Mouse (Mus musculus) embryonic facial prominence, embryonic 15.5 days (tissue): ENCODE data around the gene Apopt1. TPM values are rescaled to one million over a fixed set of nuclear protein-coding genes. Genes with fewer than 3 reads are reported as not detected.

ENCODE experiments used
- ATAC-seq: fragments of 200-750 bp; cut with Nextera tagmentation; 2 replicates; pipeline ENCODE4 v1.8.0; 2017; ENCODE audit warnings: low read depth, moderate TSS enrichment; ENCODE audit not compliant: insufficient number of reproducible peaks, low FRiP score, low TSS enrichment
- H3K27ac ChIP-seq: fragments of 300-500 bp; sonication (generic); replicated peaks from 2 replicates; pipeline ENCODE4 v1.5.1; 2015; ENCODE audit warnings: mild to moderate bottlenecking, inconsistent platforms
- H3K27me3 ChIP-seq: fragments of 300-500 bp; sonication (generic); 2 replicates; pipeline ENCODE4 v1.6.1; 2015; ENCODE audit warnings: inconsistent platforms
- H3K36me3 ChIP-seq: fragments of 300-500 bp; sonication (generic); 2 replicates; pipeline ENCODE4 v1.6.1; 2015; ENCODE audit warnings: mild to moderate bottlenecking, inconsistent platforms
- H3K4me1 ChIP-seq: fragments of 300-500 bp; sonication (generic); 2 replicates; pipeline ENCODE4 v1.6.1; 2015; ENCODE audit warnings: inconsistent platforms
- H3K4me2 ChIP-seq: fragments of 300-500 bp; sonication (generic); replicated peaks from 2 replicates; pipeline ENCODE4 v1.6.1; 2015; ENCODE audit warnings: mild to moderate bottlenecking, inconsistent platforms
- H3K4me3 ChIP-seq: fragments of 300-500 bp; sonication (generic); replicated peaks from 2 replicates; pipeline ENCODE4 v1.5.1; 2015; ENCODE audit warnings: mild to moderate bottlenecking, inconsistent platforms
- H3K9ac ChIP-seq: fragments of 300-500 bp; sonication (generic); 2 replicates; pipeline ENCODE4 v1.6.1; 2015; ENCODE audit warnings: inconsistent platforms
- H3K9me3 ChIP-seq: fragments of 300-500 bp; sonication (generic); replicated peaks from 2 replicates; pipeline ENCODE4 v1.6.1; 2016; ENCODE audit warnings: inconsistent platforms
- WGBS: fragments of 180-500 bp; shearing (Covaris S2); methylation state at CpG from one replicate; pipeline ENCODE4 v1.1.7; 2015; 5-methylcytosine and 5-hydroxymethylcytosine counted together
- polyA plus RNA-seq: library from polyadenylated mRNA; unstranded; fragments of >200 nt; fragmentation: Nextera tagmentation; extraction: Ambion mirVana; gene quantifications from 2 replicates; pipeline ENCODE4 v1.2.1, GENCODE M21; 2015

Apopt1 gene
- polyA plus RNA-seq, 1 experiment from 2014 or later = 55.7 TPM

GRCm38 (mm10) chr12:111671431-111671902 lies 41.6 kb upstream of the Apopt1 start:
- no peak for ATAC-seq
- Histone ChIP-seq H3K4me1 (peaks cover 49% of the 10 kb centered on the region), H3K27me3 (peaks cover 49% of the 10 kb centered on the region), H3K36me3 (no peaks in the 10 kb centered on the region), H3K4me2 (peak overlapping the region; percentile 100), H3K9ac (peak overlapping the region; percentile 47), H3K27ac (no peak overlapping the region), H3K4me3 (peak overlapping the region; percentile 61), H3K9me3 (no peaks in the 10 kb centered on the region)
- WGBS = under 1% methylated on average over 34 of the region's 34 CpGs

DNA sequence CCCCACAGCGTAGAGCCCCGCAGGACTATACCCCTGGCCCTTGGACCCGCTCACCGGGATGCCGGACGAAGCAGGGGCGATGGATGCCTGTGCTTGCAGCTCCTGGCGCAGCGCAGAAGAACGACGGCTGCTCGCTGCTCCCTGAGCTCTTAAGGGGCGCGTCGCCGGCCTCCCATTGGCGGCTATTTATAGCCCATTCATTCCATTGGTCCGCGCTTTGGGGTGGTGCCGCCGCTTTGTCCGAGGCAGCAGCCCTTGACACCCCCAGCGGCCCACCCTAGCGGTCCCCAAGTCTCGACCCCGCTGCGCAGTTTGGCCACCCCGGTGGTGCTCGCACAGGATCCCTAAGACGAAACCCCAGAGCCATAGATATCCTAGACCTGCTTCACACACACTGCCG lies 40.9 kb upstream of the Apopt1 start, which contains the start of gene Ckb:
Gene Ckb, minus strand, starts transcription at position 163 of the 400 bp plus-strand sequence.
- no peak within 1 kb of the TSS for H3K27ac ChIP-seq
- H3K9ac ChIP-seq = peak within 1 kb of the TSS; percentile 47
- ATAC-seq = peak; percentile 44; the same call in 1 of the 2 replicates
- peak within 1 kb of the TSS; percentile 100 for H3K4me2 ChIP-seq
- peak within 1 kb of the TSS; percentile 61 for H3K4me3 ChIP-seq
- no peaks in the 10 kb centered on the region for H3K9me3 ChIP-seq
- 0% methylated on average over 31 of the region's 31 CpGs for WGBS
- peaks cover 49% of the 10 kb centered on the region for H3K27me3 ChIP-seq
- no peaks in the 10 kb centered on the region for H3K36me3 ChIP-seq
- peaks cover 52% of the 10 kb centered on the region for H3K4me1 ChIP-seq

DNA sequence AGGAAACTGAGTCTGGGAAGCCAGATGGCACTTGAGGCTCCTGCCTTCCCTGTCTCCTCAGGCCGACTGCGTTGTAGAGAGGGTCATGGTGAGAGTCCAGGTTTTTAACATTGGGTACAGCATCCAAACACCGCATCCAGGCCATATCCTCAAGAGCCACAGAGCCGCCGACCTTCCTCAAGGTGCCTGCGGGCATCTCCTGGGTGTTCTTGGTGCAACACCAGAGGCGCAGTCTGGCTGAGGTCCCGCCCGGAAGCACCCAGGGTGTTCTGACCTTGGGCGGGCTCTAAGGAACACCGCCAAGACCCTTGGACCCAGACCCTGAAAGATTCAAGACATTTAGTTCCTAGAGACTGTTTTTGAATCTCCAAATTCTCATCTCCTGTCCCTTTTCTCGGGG lies 40.5 kb upstream of the Apopt1 start:
- Histone ChIP-seq H3K4me3 (peak overlapping the region; percentile 61), H3K9ac (no peak overlapping the region), H3K27me3 (peaks cover 49% of the 10 kb centered on the region), H3K36me3 (no peaks in the 10 kb centered on the region), H3K4me2 (peak overlapping the region; percentile 100), H3K4me1 (peaks cover 56% of the 10 kb centered on the region), H3K27ac (no peak overlapping the region), H3K9me3 (no peaks in the 10 kb centered on the region)
- ATAC-seq = no peak
- 10% methylated on average over 12 of the region's 12 CpGs for WGBS

DNA sequence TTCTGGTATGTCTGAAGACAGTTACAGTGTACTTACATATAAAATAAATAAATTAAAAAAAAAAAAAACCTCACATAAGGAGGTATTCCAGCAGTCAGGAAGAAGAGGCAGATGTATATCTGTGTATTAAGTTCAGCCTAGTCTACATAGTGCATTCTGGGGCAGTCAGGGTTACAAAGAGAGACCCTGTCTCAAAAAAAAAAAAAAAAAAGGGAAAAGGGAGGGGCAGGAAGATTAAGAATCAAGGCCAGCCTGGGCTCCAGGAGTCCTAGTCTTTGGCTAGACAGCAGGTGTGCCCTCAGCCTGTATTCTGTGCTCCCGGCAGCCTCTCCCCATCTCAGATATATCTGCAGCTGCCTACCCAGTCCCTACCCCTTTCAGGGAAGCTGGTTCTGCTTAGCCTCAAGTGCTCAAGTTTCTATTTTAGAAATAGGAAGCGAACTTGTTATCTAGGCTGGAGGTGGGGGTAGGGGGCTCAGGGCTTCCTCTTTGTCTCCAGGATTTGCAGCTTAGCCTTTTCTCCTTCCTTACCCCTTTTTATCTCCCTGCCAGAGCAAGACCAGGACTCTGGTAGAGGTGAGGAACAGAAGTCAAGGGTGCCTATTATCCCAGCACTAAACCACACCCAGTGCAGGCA lies 38.1 kb upstream of the Apopt1 start:
- Histone ChIP-seq H3K9me3 (no peaks in the 10 kb centered on the region), H3K27ac (no peak overlapping the region), H3K4me2 (no peak overlapping the region), H3K4me3 (no peak overlapping the region), H3K9ac (no peak overlapping the region), H3K4me1 (peaks cover 47% of the 10 kb centered on the region), H3K27me3 (peaks cover 47% of the 10 kb centered on the region), H3K36me3 (0 out of 2 replicates have a peak, but pooled peaks cover 3% of the 10 kb centered on the region)
- ATAC-seq = no peak
- WGBS = 34% methylated on average over 2 of the region's 2 CpGs

DNA sequence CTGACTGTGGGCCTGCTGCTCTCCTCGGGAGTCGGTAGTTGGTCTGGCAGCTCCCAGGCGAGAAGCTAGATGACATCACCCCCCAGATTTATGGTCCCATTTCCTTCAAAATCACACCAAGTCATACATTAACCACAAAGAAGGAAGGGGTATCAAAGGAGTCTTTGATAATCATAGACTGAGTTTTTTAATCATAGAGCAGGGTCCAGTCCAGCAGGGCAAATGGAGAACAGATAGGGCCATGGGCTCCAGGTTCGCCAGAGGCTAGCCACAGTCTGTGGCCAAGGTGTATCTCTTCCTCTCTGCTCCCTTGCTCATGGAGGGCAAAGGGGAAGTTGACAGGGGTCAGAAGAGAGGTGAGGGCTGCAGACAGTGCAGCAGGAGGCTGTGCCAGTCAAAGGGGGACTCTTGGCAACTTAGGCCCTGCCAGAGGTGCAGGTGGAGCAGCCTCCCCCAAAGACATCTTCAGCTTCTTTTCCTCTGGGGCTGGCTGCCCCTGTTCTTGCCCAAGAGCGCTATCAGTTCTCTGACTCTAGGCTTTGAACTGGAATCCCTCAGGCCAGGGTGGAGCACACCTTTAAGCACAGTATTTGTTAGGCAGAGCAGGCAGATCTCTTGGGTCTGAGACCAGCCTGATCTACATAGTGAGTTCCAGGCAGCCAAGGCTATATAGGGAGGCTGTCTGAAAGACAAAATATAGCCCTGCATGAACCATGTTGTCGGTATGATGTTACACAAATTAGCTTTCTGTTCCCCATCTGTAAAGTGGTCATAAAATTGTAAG lies 37.1 kb upstream of the Apopt1 start:
- Histone ChIP-seq H3K36me3 (peaks cover 9% of the 10 kb centered on the region; the same call in 1 of the 2 replicates), H3K4me2 (no peak overlapping the region), H3K27ac (no peak overlapping the region), H3K4me3 (no peak overlapping the region), H3K9me3 (no peaks in the 10 kb centered on the region), H3K4me1 (peaks cover 36% of the 10 kb centered on the region), H3K27me3 (peaks cover 37% of the 10 kb centered on the region), H3K9ac (no peak overlapping the region)
- 83% methylated on average over 6 of the region's 6 CpGs for WGBS
- no peak for ATAC-seq

- 0 out of 2 replicates have a peak, but pooled peaks have one; percentile 2 for ATAC-seq
- WGBS = 8% methylated on average over 5 of the region's 5 CpGs
These were observed 35.6 kb upstream of the Apopt1 start for GRCm38 (mm10) chr12:111677421-111677820.

DNA sequence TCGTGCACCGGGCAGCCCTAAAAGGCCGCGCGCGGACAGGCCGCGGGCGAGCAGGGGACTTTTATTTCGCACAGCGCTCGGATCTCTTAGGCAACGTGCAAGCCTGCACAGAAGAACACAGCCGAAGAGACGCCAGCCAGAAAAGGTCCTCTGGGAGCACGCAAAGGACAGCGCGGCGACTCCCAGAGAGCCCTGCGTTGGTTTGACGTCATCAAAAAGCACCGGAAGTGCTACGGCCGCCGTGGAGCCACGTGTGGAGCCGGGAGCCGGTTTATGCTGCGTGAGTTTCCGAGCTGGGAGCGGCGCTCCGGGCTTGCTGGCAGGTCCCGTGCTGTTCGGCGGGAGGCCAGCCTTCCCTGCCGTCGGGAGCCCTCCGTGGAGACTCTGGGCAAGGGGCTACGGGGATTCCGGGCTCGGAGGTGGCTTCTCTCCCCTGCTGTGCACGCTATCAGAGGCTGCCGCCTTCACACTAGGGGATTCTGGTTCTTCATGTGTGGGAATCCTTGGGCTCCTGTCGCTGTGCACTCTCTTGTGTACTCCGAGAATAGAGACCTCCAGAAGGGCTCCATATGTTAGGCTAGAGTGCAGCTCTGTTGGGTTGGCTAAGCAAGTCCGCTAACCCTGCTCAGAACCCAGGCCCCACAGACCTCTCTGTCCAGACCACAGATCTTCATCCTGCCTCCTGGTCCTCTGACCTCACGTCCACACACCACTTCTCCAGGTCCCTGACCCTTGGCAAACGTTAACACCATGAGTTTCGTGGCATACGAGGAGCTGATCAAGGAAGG lies 35.0 kb upstream of the Apopt1 start, which contains the start of gene Trmt61a:
Gene Trmt61a, plus strand, starts transcription at position 224 of the 788 bp plus-strand sequence.
- under 1% methylated on average over 51 of the region's 51 CpGs for WGBS
- Histone ChIP-seq H3K27me3 (peaks cover 16% of the 10 kb centered on the region), H3K9ac (peak within 1 kb of the TSS; percentile 48), H3K4me3 (peak within 1 kb of the TSS; percentile 62), H3K4me2 (peak within 1 kb of the TSS; percentile 84), H3K36me3 (peaks cover 23% of the 10 kb centered on the region), H3K27ac (peak within 1 kb of the TSS; percentile 94), H3K9me3 (no peaks in the 10 kb centered on the region), H3K4me1 (peaks cover 26% of the 10 kb centered on the region)
- ATAC-seq = peak; percentile 87

More at GRCm38 (mm10) chr12:111677421-111677820, 35.6 kb upstream of the Apopt1 start:
- Histone ChIP-seq H3K4me2 (peak overlapping the region; percentile 84), H3K9me3 (no peaks in the 10 kb centered on the region), H3K4me1 (peaks cover 26% of the 10 kb centered on the region), H3K27ac (peak overlapping the region; percentile 94), H3K36me3 (peaks cover 23% of the 10 kb centered on the region), H3K4me3 (peak overlapping the region; percentile 62), H3K9ac (peak overlapping the region; percentile 48; the same call in 1 of the 2 replicates), H3K27me3 (peaks cover 22% of the 10 kb centered on the region)

- Histone ChIP-seq H3K9me3 (no peaks in the 10 kb centered on the region), H3K4me2 (peak overlapping the region; percentile 84), H3K27me3 (peaks cover 12% of the 10 kb centered on the region), H3K36me3 (peaks cover 23% of the 10 kb centered on the region), H3K9ac (peak overlapping the region; percentile 48; the same call in 1 of the 2 replicates), H3K4me3 (peak overlapping the region; percentile 62), H3K4me1 (peaks cover 26% of the 10 kb centered on the region), H3K27ac (no peak overlapping the region)
- no peak for ATAC-seq
- 8% methylated on average over 13 of the region's 13 CpGs for WGBS
These were observed 34.5 kb upstream of the Apopt1 start for GRCm38 (mm10) chr12:111678670-111678933.

DNA sequence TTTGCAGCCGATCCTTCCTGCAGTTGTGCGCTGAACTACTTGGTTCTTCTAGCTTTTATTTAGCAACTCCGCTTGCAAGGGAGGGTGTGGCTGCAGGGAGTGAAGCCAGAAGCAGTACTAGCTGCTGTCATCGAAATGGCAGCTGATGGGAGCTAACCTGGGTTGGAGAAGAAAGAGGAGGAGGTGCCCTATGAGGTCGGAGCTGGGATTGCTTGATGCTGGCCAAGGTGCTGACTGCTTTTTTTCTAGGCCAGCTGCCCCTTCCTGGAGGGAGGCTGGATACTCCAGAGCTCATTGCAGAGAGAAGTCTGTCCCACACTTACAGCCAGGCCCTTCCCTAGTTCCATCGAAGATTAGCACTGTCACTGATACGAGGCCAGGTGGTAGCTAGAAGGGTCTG lies 34.1 kb upstream of the Apopt1 start:
- Histone ChIP-seq H3K36me3 (peaks cover 23% of the 10 kb centered on the region), H3K4me3 (peak overlapping the region; percentile 62), H3K4me1 (peaks cover 26% of the 10 kb centered on the region), H3K4me2 (peak overlapping the region; percentile 84), H3K9ac (peak overlapping the region; percentile 48; the same call in 1 of the 2 replicates), H3K27me3 (peaks cover 8% of the 10 kb centered on the region), H3K9me3 (no peaks in the 10 kb centered on the region), H3K27ac (no peak overlapping the region)
- ATAC-seq = no peak
- WGBS = 50% methylated on average over 7 of the region's 7 CpGs

GRCm38 (mm10) chr12:111680661-111681060 lies 32.4 kb upstream of the Apopt1 start:
- Histone ChIP-seq H3K36me3 (peaks cover 23% of the 10 kb centered on the region), H3K27ac (no peak overlapping the region), H3K4me3 (no peak overlapping the region), H3K4me2 (no peak overlapping the region), H3K4me1 (peaks cover 26% of the 10 kb centered on the region), H3K9ac (no peak overlapping the region), H3K9me3 (no peaks in the 10 kb centered on the region), H3K27me3 (no peaks in the 10 kb centered on the region)
- 93% methylated on average over 13 of the region's 13 CpGs for WGBS
- ATAC-seq = no peak

DNA sequence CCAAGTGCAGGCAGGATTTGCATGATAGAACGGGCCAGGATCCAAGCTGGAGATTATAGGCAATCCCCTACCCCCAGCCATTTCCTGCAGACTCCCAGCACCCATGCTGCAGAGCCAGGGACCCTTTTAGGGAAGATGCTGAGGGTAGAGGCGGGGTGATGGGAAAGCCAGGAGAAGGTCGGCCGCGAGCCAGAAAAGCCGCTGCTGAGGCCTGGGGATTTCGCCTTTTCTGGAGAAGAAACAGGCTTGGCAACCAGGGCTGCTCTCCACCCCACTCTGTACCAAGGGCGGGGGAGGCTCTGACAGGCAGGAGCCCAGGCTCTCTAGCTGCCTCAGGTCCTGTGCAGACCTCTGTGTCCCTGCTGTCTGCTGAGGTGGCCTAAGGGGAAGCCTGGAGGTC lies 31.8 kb upstream of the Apopt1 start:
- no peaks in the 10 kb centered on the region for H3K9me3 ChIP-seq
- 81% methylated on average over 8 of the region's 8 CpGs for WGBS
- no peak overlapping the region for H3K27ac ChIP-seq
- no peaks in the 10 kb centered on the region for H3K27me3 ChIP-seq
- H3K4me2 ChIP-seq = no peak overlapping the region
- ATAC-seq = no peak
- H3K36me3 ChIP-seq = peaks cover 23% of the 10 kb centered on the region
- H3K4me1 ChIP-seq = peaks cover 26% of the 10 kb centered on the region
- H3K9ac ChIP-seq = no peak overlapping the region
- no peak overlapping the region for H3K4me3 ChIP-seq
